Mouse (Mus musculus) left cerebral cortex, postnatal 14 days (tissue): ENCODE data around the gene Csrp3. TPM values are rescaled to one million over a fixed set of nuclear protein-coding genes. Genes with fewer than 3 reads are reported as not detected.

Experiments
- DNase-seq, 2 experiments: peaks; one replicate each; pipeline ENCODE4 v3.0.0; 2021 to 2022; ENCODE audit warnings: low spot score in 2 of 2, mixed read lengths in 1 of 2
- intact Hi-C: fragments of 180-260 bp; cut with DNase I; formaldehyde crosslinking; loops from one replicate; pipeline ENCODE4 v1.15.1; 2025
- long read RNA-seq, 2 experiments: library from polyadenylated mRNA; stranded (forward); transcript quantifications; one replicate each; pipeline ENCODE4 v2.0.0; 2021
- total RNA-seq, 2 experiments: library from RNA; stranded (reverse); gene quantifications; 2 replicates each; pipeline ENCODE4 v1.2.3; 2021

The Csrp3 gene
- not detected for total RNA-seq
- long read RNA-seq, experiment 1: 0 reads
- long read RNA-seq, experiment 2: 0 reads

- no peak for DNase-seq
- intact Hi-C loops: no loop called here
These were observed at the start of gene Csrp3 for GRCm38 (mm10) chr7:48847820-48848650. Gene Csrp3 (minus strand): TSS chr7:48848033.

- intact Hi-C loops: no loop called here
- no peak for DNase-seq
These were observed 48.2 kb upstream of the Csrp3 start for GRCm38 (mm10) chr7:48896051-48896450.

GRCm38 (mm10) chr7:48895475-48895874 lies 47.6 kb upstream of the Csrp3 start:
- DNase-seq: no peak
- intact Hi-C loops: no loop called here

GRCm38 (mm10) chr7:48894763-48895162 lies 46.9 kb upstream of the Csrp3 start:
- no peak for DNase-seq

GRCm38 (mm10) chr7:48894152-48894551 lies 46.3 kb upstream of the Csrp3 start:
- DNase-seq: peak; percentile 81 to 86
- intact Hi-C loops: no loop called here

More at GRCm38 (mm10) chr7:48894763-48895162, 46.9 kb upstream of the Csrp3 start:
- intact Hi-C loops: no loop called here

- intact Hi-C loops: loop anchor here (1.0 kb wide), 1 partner anchor 228 kb away; no protein-coding TSS in a partner anchor
- no peak for DNase-seq
These were observed 45.3 kb upstream of the Csrp3 start for GRCm38 (mm10) chr7:48893093-48893492.

- intact Hi-C loops: no loop called here
- no peak for DNase-seq
These were observed 43.2 kb upstream of the Csrp3 start for GRCm38 (mm10) chr7:48891029-48891428.

GRCm38 (mm10) chr7:48888751-48889150 lies 40.9 kb upstream of the Csrp3 start:
- DNase-seq: no peak
- intact Hi-C loops: no loop called here

- no peak for DNase-seq
- intact Hi-C loops: no loop called here
These were observed 40.1 kb upstream of the Csrp3 start for GRCm38 (mm10) chr7:48887973-48888372.

- no peak for DNase-seq
- intact Hi-C loops: no loop called here
These were observed 36.4 kb upstream of the Csrp3 start for GRCm38 (mm10) chr7:48884266-48884611.

GRCm38 (mm10) chr7:48883525-48884265 lies 35.9 kb upstream of the Csrp3 start:
- intact Hi-C loops: no loop called here

GRCm38 (mm10) chr7:48881971-48882609 lies 34.3 kb upstream of the Csrp3 start:
- intact Hi-C loops: no loop called here
- no peak for DNase-seq

More at GRCm38 (mm10) chr7:48883525-48884265, 35.9 kb upstream of the Csrp3 start:
- no peak for DNase-seq

GRCm38 (mm10) chr7:48881486-48881885 lies 33.7 kb upstream of the Csrp3 start, which contains the start of gene E2f8:
Gene E2f8 (minus strand): TSS chr7:48881596.
- intact Hi-C loops: no loop called here
- DNase-seq: peak; percentile 42 to 55

- peak; percentile 96 for DNase-seq
- intact Hi-C loops: no loop called here
These were observed 33.0 kb upstream of the Csrp3 start for GRCm38 (mm10) chr7:48880591-48881481.

- intact Hi-C loops: loop anchor here (5.0 kb wide), 1 partner anchor 62 kb away; no protein-coding TSS in a partner anchor
- DNase-seq: no peak
These were observed 31.7 kb upstream of the Csrp3 start for GRCm38 (mm10) chr7:48879574-48879973.

- intact Hi-C loops: loop anchor here (2.0 to 5.0 kb wide), 2 partner anchors 61 to 127 kb away; no protein-coding TSS in a partner anchor
These were observed 30.1 kb upstream of the Csrp3 start for GRCm38 (mm10) chr7:48877786-48878390.

GRCm38 (mm10) chr7:48876526-48876925 lies 28.7 kb upstream of the Csrp3 start:
- intact Hi-C loops: loop anchor here (2.0 to 5.0 kb wide), 2 partner anchors 59 to 126 kb away; no protein-coding TSS in a partner anchor
- peak; percentile 70 to 81 for DNase-seq

More at GRCm38 (mm10) chr7:48877786-48878390, 30.1 kb upstream of the Csrp3 start:
- DNase-seq: no peak

GRCm38 (mm10) chr7:48875096-48875495 lies 27.3 kb upstream of the Csrp3 start:
- DNase-seq: no peak
- intact Hi-C loops: loop anchor here (5.0 kb wide), 1 partner anchor 58 kb away; no protein-coding TSS in a partner anchor
